ENCODE assay signal across 8 mouse cellular contexts in genomic region chr3:84582023-84582912, GRCm38 (mm10). TPM values are rescaled to one million over a fixed set of nuclear protein-coding genes. Genes with fewer than 3 reads are reported as not detected.
DNase-seq lines count a peak whose midpoint lies in the region; ATAC-seq lines count a peak whose summit lies in the region.

Arfip1 (minus strand) TSS chr3:84582625.

- peak; percentile 99 to 100 for DNase-seq in adrenal gland, adult (ENCODE audit: inconsistent age in 2 of 2, low spot score in 1 of 2)
- peak; percentile 99 for DNase-seq in embryo, embryonic 10.5 days (ENCODE audit: low spot score)
- DNase-seq in gastrocnemius, postnatal 25 days = peak; percentile 97
- peak; percentile 100 for DNase-seq in intestine, embryonic 14.5 days (ENCODE audit: low spot score)
- DNase-seq in left cerebral cortex, postnatal 14 days (ENCODE audit: low spot score in 2 of 2) = peak; percentile 92 to 95
- DNase-seq in mesoderm, embryonic 11.5 days (ENCODE audit: low read depth, low spot score) = peak; percentile 95
- peak; percentile 92 for DNase-seq in right cerebral cortex, postnatal 36 days (ENCODE audit: low spot score in 2 of 2)
- peak; percentile 98 for DNase-seq in yolk sac, embryonic 10.5 days (ENCODE audit: low spot score)

- H3K4me3 ChIP-seq in intestine, embryonic 14.5 days (ENCODE audit: low read depth, low read length) = peak within 1 kb of the TSS; percentile 87

- intact Hi-C loops in left cerebral cortex, postnatal 14 days (cut with DNase I) = no loop called here

- H3K9me3 ChIP-seq in intestine, embryonic 14.5 days (ENCODE audit: control insufficient read depth, low read length) = no peaks in the 10 kb centered on the region

- WGBS in intestine, embryonic 14.5 days = under 1% methylated on average over 69 of the region's 70 CpGs

- H3K27ac ChIP-seq in intestine, embryonic 14.5 days (ENCODE audit: low read depth) = peak within 1 kb of the TSS; percentile 93

- H3K9ac ChIP-seq in intestine, embryonic 14.5 days (ENCODE audit: low read length) = peak within 1 kb of the TSS; percentile 77

- H3K27me3 ChIP-seq in intestine, embryonic 14.5 days (replicated peaks; ENCODE audit: control insufficient read depth, insufficient read depth, low read length) = no peaks in the 10 kb centered on the region

- peaks cover 12% of the 10 kb centered on the region for H3K4me1 ChIP-seq in intestine, embryonic 14.5 days (replicated peaks; ENCODE audit: control insufficient read depth, insufficient read depth, low read length)

- H3K4me2 ChIP-seq in intestine, embryonic 14.5 days (ENCODE audit: low read length) = peak within 1 kb of the TSS; percentile 66

- ATAC-seq in intestine, embryonic 14.5 days (replicated peaks; ENCODE audit: low FRiP score, low TSS enrichment, low read depth) = peak; percentile 100

- no peaks in the 10 kb centered on the region for H3K36me3 ChIP-seq in intestine, embryonic 14.5 days (ENCODE audit: control insufficient read depth, insufficient read depth, low read length)

RNA-seq across cellular contexts. Expression of gene Arfip1, which starts in this region (rescaled TPM):
- 10 to 100 TPM in 1 of 2 experiments, 1 to 10 TPM in 1; 9.1 to 10.8 TPM for total RNA-seq in gastrocnemius, postnatal 25 days (2021)
- 44.7 and 47.9 TPM in 2 replicates for polyA plus RNA-seq in intestine, embryonic 14.5 days (2014; fragmentation: Nextera tagmentation; extraction: Ambion mirVana)
- 10 to 100 TPM; 15.5 to 16.3 TPM for total RNA-seq in left cerebral cortex, postnatal 14 days (2021)

Comparison
In these comparisons a context has a peak if more than half of its experiments do, and no peak if none do; other contexts are left out.
1. Peak in every context shown above with its lines: DNase-seq, ATAC-seq, H3K4me3 ChIP-seq and H3K27ac ChIP-seq.